Comparison of ENCODE assay signal across 8 mouse cellular contexts in genomic region chr12:74013739-74014138, GRCm38 (mm10). TPM values are rescaled to one million over a fixed set of nuclear protein-coding genes. Genes with fewer than 3 reads are reported as not detected.
A peak's percentile ranks its signal among the peaks of the same experiment; 100 is the strongest.
DNase-seq lines count a peak whose midpoint lies in the region; ATAC-seq and TF ChIP-seq lines count a peak whose summit lies in the region.

No protein-coding gene starts in this region.

- DNase-seq in R1 (ENCODE audit: low read depth, low spot score) = peak; percentile 59
- peak; percentile 93 for DNase-seq in cerebellum, postnatal 14 days
- DNase-seq in frontal cortex, postnatal 14 days (ENCODE audit: low spot score in 2 of 2) = peak; percentile 55 to 85
- DNase-seq in hindbrain, embryonic 11.5 days (ENCODE audit: low spot score) = peak; percentile 89
- peak; percentile 67 to 90 for DNase-seq in layer of hippocampus, adult 8-10 months (ENCODE audit: low spot score in 2 of 2)
- peak; percentile 87 for DNase-seq in lung, postnatal 0 days (ENCODE audit: low spot score)
- DNase-seq in retina, adult 2 months (ENCODE audit: low read depth, low spot score) = peak; percentile 43
- DNase-seq in urinary bladder, adult 2 months (ENCODE audit: low spot score) = peak; percentile 64

- TF ChIP-seq EP300 in lung, postnatal 0 days (IDR thresholded peaks at IDR 0.05) = no peak

- no peak overlapping the region for H3K4me3 ChIP-seq in hindbrain, embryonic 11.5 days (ENCODE audit: low read depth, low read length)
- H3K4me3 ChIP-seq in lung, postnatal 0 days (ENCODE audit: low read depth, low read length) = no peak overlapping the region

- no peaks in the 10 kb centered on the region for H3K27me3 ChIP-seq in hindbrain, embryonic 11.5 days (ENCODE audit: control insufficient read depth, insufficient read depth, low read length)
- no peaks in the 10 kb centered on the region for H3K27me3 ChIP-seq in lung, postnatal 0 days (replicated peaks; ENCODE audit: insufficient read depth, low read length)

- WGBS in hindbrain, embryonic 11.5 days = 1% methylated on average over 6 of the region's 6 CpGs
- under 1% methylated on average over 6 of the region's 6 CpGs for WGBS in lung, postnatal 0 days

- H3K4me1 ChIP-seq in hindbrain, embryonic 11.5 days (replicated peaks; ENCODE audit: control insufficient read depth, insufficient read depth, low read length) = no peaks in the 10 kb centered on the region
- no peaks in the 10 kb centered on the region for H3K4me1 ChIP-seq in lung, postnatal 0 days (ENCODE audit: insufficient read depth, low read depth, low read length)

- H3K4me2 ChIP-seq in hindbrain, embryonic 11.5 days (replicated peaks; ENCODE audit: low read depth, low read length) = no peak overlapping the region
- peak overlapping the region; percentile 44 for H3K4me2 ChIP-seq in lung, postnatal 0 days (replicated peaks; ENCODE audit: low read depth, low read length)

- H3K9me3 ChIP-seq in hindbrain, embryonic 11.5 days (ENCODE audit: control insufficient read depth, low read length) = no peaks in the 10 kb centered on the region
- H3K9me3 ChIP-seq in lung, postnatal 0 days (ENCODE audit: low read length) = no peaks in the 10 kb centered on the region

- TF ChIP-seq CTCF in lung, postnatal 0 days (IDR thresholded peaks at IDR 0.05) = peak; percentile 96

- no peak overlapping the region for H3K27ac ChIP-seq in hindbrain, embryonic 11.5 days (ENCODE audit: low read depth, low read length)
- no peak overlapping the region for H3K27ac ChIP-seq in lung, postnatal 0 days (ENCODE audit: low read length)

- no peaks in the 10 kb centered on the region for H3K36me3 ChIP-seq in hindbrain, embryonic 11.5 days (ENCODE audit: control insufficient read depth, insufficient read depth, low read length)
- no peaks in the 10 kb centered on the region for H3K36me3 ChIP-seq in lung, postnatal 0 days (ENCODE audit: insufficient read depth, low read length)

- ATAC-seq in hindbrain, embryonic 11.5 days (ENCODE audit: low FRiP score) = peak; percentile 71; the same call in 1 of the 2 replicates
- ATAC-seq in lung, postnatal 0 days = peak; percentile 80

- H3K9ac ChIP-seq in hindbrain, embryonic 11.5 days (ENCODE audit: low read depth, low read length) = no peak overlapping the region
- H3K9ac ChIP-seq in lung, postnatal 0 days (replicated peaks; ENCODE audit: low read depth) = no peak overlapping the region

RNA-seq across cellular contexts. Expression of gene Syt16, which starts 16.3 kb away (rescaled TPM):
- polyA plus RNA-seq in hindbrain, embryonic 11.5 days (2014; fragmentation: Nextera tagmentation; extraction: Ambion mirVana) = 5.4 and 5.5 TPM in 2 replicates
- total RNA-seq in layer of hippocampus, adult 8-10 months (2022) = 10 to 100 TPM; 46.8 to 54.5 (median 51.1) TPM
- 0.04 TPM in 2 replicates for polyA plus RNA-seq in lung, postnatal 0 days (2015; fragmentation: Nextera tagmentation; extraction: Ambion mirVana)
- 13.8 and 16.9 TPM in 2 replicates for polyA plus RNA-seq in urinary bladder, adult 2 months (2012; rRNA removed)

RNA-seq across cellular contexts. Expression of gene Snapc1, which starts 49.5 kb away (rescaled TPM):
- 24.1 and 28.3 TPM in 2 replicates for polyA plus RNA-seq in hindbrain, embryonic 11.5 days (2014; fragmentation: Nextera tagmentation; extraction: Ambion mirVana)
- total RNA-seq in layer of hippocampus, adult 8-10 months (2022) = 10 to 100 TPM; 34.8 to 46.9 (median 37.7) TPM
- polyA plus RNA-seq in lung, postnatal 0 days (2015; fragmentation: Nextera tagmentation; extraction: Ambion mirVana) = 9.1 and 9.2 TPM in 2 replicates
- polyA plus RNA-seq in urinary bladder, adult 2 months (2012; rRNA removed) = 15.3 and 18.1 TPM in 2 replicates

Comparison
In these comparisons a context has a peak if more than half of its experiments do, and no peak if none do; other contexts are left out.
1. DNase-seq: peak in every context shown above with its lines; median percentile 93 in cerebellum, postnatal 14 days; 89 in hindbrain, embryonic 11.5 days; 87 in lung, postnatal 0 days; 78 in layer of hippocampus, adult 8-10 months; 70 in frontal cortex, postnatal 14 days; 64 in urinary bladder, adult 2 months; 59 in R1; 43 in retina, adult 2 months.